Mouse (Mus musculus): ENCODE measurements around the gene Bmp7. TPM values are rescaled to one million over a fixed set of nuclear protein-coding genes. Genes with fewer than 3 reads are reported as not detected.

Bmp7 gene
- total RNA-seq (2021): 1 to 10 TPM in 1 of 2 experiments, under 1 TPM in 1; 0.83 to 1.6 TPM

DNA sequence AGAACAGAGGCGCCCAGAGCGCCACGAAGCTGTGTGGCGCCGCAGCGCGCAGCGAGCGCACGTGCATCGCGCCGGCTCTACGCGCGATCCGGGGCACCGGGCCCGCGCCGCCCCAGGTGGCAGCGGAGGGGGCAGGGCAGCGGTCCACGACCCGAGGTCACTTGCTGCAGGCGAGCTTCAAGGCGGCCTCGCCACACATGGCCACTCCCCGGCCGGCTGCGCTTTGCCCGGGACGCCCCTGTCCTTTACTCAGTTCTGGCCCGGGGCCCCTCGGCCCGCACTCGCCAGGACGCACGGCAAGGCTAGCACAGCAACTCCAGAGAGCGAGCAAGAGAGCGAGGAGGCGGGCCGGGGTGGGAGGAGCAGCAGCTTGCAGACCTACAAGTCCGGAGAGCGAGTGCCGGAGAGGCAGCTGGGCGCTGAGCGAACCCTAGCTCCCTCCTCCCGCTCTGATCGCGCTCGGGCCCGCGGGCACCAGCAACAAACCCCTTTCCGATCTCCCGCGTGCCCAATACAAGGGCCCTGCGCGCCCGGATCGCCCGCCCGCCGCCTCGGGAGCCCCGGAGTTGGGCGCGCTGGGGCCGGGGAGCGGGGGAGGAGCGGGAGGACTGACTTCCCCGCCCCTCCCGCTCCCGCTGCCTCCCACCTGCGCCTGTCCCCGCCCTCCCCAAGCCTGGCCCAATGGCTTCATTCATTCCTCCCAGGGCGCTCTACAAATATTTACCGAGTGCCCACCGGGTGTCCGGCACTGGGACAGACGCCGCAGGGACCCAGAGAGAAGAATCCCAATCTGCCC, at the start of gene Bmp7:
TSS of gene Bmp7 (minus strand) at position 319 of the 796 bp plus-strand sequence.
- no peak for DNase-seq (ENCODE audit: low spot score)
- intact Hi-C loops (cut with DNase I): loop anchor here (5.0 kb wide), 1 partner anchor 88 kb away; no protein-coding TSS in a partner anchor

DNA sequence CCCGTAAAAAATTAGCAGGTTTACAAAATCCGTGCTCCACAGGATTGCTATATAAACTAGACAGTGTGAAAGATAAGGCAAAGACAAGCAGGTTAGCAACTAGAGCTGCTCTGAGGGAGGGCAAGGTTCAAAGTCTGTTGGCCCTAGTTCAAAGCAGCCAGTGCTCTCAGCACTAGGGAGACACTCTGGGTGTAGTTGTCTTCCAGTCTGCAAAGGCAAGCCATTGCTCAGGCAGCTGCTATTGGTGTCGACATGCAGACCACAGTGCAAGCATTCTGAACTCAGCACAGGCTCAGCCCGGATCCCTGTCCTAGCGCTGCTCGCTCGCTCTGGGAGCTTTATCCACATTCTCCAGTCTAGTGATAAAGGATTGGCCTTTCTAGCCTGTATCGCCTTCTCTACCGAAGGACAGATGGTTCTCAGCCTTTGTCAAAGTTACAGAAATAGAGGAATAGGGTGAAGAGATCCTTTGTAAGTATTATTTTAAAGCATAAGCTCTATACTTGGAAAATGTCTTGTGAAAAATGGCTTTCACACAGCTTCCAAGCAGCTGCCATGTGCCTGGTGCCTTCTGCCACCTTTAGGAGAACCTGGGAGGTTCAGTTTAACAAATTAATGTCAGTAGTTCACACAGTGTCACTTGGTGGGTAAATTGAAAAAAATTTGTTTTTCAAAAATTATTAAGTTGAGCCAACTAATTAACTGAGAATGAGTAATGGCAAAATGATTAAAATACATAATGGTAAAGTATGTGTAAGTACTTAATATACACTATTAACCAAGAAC, 42.8 kb upstream of the Bmp7 start:
- DNase-seq (ENCODE audit: low spot score): no peak
- intact Hi-C loops (cut with DNase I): no loop called here

DNA sequence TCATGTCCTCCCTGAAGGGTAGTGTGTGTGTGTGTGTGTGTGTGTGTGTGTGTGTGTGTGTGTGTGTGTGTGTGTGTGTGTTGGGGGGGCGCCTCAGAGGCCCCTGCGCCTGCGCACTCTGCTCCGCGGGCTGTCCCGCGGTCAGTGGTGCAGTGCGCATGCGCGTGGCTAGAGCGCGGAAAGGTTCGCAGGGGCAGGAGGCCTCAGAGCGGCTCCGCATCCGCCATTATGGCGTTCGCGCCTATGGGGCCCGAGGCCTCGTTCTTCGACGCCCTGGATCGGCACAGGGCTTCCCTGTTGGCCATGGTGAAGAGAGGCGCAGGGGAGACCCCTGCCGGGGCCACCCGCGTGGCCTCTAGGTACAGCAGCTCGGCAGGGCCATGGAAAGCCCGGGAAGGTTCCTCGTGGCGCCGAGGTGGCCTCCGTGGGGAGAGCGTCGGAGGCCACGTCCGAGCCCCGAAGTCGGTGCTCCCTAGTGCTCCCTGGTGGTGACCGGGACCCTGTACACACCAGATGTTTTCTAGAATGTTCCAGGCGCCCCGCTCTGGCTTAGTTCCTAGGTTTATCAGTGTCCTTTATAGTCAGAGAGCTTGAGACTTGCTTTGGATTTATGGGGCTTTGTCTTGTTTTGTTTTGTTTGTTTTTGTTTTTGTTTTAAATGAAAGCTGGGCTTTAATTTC, 39.7 kb upstream of the Bmp7 start:
- intact Hi-C loops (cut with DNase I): no loop called here
- DNase-seq (ENCODE audit: low spot score): no peak

DNA sequence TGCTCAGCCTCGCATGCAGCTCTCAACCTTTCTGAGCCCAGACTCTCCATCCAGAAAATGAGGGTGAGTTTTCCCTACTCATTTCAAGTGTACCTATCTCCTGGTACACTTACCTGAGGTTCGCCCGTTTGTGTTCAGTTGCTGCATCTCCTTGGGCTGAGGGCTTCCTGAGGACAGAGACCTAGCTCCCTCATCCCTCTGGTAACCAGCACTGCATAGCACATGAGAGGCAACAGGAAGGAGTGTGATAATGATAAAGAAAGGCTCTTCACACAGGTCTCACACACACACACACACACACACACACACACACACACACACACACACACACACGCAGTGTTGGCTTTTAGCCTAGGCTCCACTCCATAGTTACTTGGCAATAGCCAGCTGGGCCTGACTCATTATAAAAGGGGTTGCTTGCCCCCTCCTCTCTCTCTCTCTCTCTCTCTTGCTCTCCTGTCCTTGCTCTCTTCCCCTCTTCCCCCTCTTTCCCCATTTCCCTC, 38.1 kb upstream of the Bmp7 start:
- no peak for DNase-seq (ENCODE audit: low spot score)
- intact Hi-C loops (cut with DNase I): no loop called here

DNA sequence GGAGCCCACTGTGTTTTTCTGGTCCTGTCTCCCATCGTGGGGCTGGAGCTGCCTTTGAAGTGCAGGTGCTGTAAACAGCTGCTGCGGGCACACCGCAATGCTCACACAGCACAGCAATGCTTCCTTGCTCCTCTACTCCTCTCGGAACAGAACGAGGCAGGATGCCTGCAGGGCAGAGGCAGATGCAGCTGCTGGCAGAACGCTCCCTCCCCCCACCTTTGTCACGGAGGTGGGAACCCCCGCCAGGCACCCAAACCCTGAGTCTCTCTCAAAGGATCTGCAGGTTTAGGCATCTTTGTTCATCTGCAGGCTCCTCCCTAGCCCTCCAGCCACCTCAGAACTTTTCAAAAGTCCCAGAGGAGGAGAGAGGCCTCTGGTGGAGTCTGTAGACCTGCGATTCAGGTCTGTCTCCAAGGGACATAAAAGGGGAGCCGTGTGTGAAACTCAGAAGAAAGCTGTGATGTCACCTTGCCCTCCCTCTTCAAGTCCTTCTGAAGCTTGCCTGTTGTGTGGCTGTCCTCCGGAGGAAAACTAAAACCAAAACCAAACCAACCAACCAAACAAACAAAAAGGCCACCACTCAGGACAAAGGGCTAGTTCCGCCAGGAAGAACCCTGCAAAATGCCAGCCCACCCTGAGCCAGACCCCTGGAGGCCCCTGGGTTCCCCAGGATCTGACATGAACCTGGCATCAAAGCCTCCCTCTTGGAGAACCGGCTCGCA, 37.4 kb upstream of the Bmp7 start, which contains the start of gene Spo11:
TSS of gene Spo11 (plus strand) at position 292 of the 722 bp plus-strand sequence.
- intact Hi-C loops (cut with DNase I): no loop called here
- no peak for DNase-seq (ENCODE audit: low spot score)

DNA sequence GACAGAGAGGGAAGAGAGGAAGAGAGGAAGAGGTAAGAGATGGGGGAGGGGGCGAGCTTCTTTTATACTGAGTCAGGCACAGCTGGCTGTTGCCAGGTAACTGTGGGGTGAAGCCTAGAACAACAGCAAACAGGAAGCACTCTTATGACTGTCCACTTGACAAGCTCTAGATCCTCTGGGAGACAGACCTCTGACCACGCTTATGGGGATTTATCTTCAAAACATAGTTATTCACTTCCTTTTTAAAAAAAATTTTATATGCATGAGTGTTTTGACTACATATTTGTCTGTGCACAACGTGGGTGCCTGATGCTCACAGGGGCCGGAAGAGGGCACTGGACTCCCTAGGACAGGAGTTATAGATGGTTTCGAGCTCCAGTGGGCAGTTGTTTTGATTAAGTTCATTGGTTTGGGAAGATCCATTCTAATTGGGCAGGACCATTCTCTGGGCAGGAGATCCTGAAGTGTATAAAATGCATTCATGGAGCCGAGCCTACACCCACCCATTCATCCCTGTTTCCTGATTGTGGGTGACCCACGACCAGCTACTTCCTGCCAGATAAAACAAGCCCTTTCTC, 36.6 kb upstream of the Bmp7 start:
- intact Hi-C loops (cut with DNase I): no loop called here
- no peak for DNase-seq (ENCODE audit: low spot score)

DNA sequence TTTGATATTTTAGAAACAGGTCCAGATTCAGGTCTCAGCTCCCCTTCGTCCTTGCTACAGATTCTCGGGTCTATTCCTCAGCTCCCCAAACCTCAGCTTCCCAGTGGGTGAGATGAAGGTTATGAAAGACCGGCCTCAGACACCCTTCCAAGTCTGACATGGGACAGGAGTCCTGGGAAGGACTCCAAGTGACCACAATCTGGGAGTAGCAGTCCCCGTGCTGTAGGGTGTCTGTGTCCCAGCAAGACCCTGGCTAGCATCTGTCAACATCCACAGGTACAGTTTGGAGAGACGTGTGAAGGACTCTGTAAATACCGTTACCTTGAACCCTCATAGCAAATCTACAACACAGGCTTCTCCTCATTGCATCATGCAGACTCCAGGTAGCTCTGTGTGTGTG, 35.0 kb upstream of the Bmp7 start:
- DNase-seq (ENCODE audit: low spot score): no peak
- intact Hi-C loops (cut with DNase I): no loop called here

DNA sequence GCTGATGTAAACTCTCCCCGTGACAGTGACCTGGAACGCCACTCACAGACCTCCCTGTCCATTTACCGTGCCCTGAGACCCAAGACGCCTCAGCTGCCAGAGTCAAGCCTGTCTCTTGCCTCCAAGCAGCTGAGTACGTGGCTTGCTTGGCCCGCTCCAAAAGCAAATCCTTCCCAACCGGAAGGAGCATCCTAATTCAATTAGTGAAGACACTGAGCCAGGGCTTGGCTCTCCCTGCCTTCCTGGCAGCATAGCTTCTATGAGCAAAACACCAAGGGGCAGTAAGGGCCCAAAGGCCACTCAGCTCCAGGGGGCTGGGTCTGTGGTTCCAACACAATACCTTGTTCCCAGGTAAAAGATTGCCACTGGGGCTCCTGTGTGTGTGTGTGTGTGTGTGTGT, 34.6 kb upstream of the Bmp7 start:
- DNase-seq (ENCODE audit: low spot score): no peak
- intact Hi-C loops (cut with DNase I): no loop called here

DNA sequence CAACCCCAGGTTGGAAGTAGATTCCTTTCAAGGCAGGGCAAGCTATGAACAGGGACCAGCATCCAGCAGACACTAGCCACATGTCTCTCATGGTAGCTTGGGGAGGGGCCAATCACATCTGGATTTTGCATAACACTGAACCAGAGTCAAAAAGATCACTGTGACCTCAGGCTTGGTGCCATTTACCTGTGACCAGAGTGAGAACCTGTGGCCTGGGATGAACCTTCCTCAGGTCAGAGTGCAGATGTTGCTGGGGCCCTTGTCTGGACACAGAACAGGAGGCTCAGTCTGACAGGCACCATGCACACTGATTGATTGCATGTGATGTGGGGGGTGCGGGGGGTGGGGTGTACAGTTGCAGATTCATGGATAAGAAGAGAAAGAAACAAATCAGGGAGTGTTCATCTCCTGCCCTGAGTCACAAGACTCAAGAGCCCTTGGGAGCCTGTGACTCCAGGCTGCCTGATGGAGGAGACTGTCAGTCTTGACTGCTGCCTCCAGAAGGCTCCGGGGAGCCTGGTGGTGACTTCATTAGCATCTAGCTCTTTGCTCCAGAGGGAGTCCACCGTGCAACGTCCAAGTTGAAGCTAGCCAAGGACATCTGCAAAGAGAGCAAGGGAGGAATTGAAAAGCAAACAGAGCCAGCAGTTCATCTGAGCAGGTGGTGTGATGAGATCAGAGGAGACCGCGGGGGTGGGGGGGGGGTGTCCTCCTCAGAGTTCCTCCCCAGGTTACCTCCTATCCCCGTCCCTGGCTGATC, 33.9 kb upstream of the Bmp7 start:
- intact Hi-C loops (cut with DNase I): no loop called here
- DNase-seq (ENCODE audit: low spot score): no peak

DNA sequence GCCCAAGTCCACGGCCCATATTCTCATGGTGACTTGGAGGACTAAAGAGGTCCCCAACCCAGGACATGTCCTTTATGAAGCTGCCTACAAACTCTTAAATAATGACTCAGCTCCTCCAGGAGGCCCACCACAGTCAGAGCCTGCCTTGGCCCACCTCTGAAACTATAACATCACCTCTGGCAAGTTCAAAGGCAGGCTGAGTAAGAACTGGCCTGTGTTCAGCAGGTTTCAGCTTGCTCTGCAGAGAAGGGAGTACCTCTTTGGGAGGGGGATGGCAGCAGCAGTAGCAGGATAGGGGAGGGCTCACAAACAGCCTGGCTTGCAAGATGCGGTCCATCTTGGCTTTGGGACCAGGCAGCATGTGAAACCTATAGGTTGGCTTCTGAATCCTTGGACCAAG, 31.7 kb upstream of the Bmp7 start:
- intact Hi-C loops (cut with DNase I): no loop called here
- no peak for DNase-seq (ENCODE audit: low spot score)

DNA sequence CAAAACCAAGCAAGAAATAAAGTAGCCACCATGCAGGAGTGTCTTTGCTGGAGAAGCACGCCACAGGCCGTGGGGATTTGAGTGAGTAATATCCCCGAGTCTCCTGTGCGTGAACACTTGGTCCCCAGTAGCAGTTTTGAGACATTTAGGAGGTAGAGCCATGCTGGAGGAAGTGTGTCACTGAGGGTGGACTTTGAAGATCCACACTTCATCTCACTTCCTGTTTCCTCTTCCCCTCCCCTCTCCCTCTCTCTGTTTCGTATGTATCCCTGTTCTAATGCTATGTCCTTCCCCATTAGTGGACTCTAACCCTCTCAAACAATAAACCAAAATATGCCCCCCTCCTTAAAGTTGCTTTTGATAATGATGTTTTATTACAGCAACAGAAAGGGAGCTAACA, 26.4 kb upstream of the Bmp7 start:
- intact Hi-C loops (cut with DNase I): no loop called here
- DNase-seq (ENCODE audit: low spot score): no peak

DNA sequence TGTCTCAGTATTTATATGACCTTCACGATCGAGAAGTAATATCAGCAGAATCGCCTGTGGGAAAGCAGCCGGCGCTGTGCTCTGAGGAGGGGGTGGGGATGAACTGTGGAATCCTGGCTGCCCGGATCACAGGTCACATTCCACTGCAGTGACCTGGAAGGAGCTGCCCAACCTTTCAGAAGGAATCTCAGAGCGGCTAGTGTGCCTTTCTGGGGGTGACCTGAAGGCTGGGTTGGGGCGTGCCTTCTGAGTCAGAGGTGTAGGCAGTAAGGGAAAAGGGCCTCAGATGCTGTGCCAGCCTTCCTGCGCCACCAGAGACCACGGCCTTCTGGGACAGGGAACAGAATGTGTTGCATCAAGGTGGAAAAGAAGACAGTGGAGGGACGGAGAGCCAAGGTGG, 25.1 kb upstream of the Bmp7 start:
- intact Hi-C loops (cut with DNase I): no loop called here
- no peak for DNase-seq (ENCODE audit: low spot score)

DNA sequence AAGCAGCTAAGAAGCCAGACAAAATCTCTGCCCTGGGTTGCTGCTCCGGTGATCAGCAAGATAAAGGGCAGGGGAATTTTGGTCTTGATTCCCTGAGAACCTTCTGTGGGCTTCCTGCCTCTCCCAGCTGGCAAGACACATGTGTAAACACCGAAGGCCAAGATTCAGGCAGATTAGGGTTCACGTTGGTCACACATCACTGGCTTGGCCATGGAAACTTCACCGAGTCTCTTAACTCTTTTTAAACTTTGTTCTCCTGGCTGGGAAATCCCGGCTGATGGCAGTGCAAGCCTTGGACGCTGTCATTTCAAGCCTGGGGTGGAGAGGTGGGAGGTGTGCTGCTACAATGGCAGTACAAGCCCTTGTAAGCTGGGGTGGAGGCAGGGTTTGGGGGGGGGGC, 21.1 kb upstream of the Bmp7 start:
- no peak for DNase-seq (ENCODE audit: low spot score)

DNA sequence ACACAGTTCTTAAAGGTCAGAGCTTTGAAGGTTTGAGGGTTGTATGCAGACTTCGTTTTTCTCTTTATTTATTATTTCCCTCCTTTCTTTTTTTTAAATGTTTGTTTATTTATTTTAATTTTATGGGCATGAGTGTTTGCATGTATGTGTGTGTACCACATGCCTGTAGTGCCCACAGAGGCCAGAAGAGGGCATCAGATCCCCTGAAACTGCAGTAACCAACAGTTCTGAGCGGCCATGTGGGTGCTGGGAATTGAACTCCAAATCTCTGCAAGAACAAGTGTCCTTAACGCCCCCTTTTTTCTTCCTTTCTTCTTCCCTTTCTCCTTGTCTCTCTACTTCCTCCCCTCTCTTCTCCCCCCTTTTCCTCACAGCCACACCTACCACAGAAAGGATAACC, 20.2 kb upstream of the Bmp7 start:
- no peak for DNase-seq (ENCODE audit: low spot score)
- intact Hi-C loops (cut with DNase I): no loop called here

More for the DNA sequence above, 21.1 kb upstream of the Bmp7 start:
- intact Hi-C loops (cut with DNase I): no loop called here

DNA sequence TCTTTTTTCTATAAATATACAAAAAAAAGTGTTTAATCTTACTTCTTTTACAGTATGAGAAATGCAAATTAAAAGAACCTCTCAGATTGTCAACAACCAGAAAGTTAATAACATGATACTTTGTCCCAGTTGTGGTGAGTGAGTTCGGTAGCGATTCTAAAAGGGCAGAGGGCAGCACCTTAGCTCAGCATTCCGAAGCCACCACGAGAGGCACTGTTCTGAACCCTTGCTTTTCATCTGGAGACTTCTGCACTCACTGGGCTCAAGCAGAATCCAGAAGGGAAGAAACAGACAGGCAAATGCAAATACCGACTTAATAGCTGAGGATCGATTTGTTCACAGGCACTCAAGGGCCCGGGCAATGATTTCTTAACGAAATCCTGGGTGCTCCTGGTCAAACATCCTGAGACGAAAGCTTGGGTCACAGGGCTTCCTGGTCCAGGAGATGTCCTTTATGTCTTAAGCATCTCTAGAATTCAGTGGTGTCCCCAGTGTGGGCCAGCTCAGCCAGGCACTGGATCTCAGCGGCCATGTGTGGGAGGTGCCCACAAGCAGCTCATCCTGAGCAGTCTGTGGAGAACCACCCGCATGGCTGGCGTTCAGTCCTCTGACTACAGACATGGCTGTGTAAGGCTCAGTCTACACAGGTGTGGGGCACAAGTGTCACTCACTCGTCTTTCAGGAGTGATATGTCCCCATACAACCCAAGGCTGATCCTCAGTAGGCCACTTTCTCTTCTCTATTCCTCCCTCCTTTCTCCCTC, 19.1 kb upstream of the Bmp7 start:
- intact Hi-C loops (cut with DNase I): no loop called here

DNA sequence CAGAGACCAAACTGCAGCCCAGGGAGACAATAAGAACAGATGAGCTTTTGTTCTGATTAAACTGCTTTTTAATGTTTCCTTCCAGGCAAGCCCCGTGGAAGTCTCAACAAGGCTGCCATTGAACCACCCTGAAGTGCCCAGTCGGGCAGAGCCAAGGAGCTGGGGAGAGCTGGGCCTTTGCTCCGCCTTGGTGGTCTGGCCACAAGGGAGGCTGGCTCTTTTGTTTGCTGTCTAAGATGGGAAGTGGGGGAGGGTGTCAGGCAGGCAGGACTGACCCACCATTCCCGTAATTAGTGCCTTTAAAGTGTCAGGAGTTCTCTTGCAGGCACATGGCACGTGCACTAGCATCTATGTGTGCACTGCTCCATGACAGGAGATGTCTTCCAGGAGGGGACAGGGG, 18.5 kb upstream of the Bmp7 start:
- intact Hi-C loops (cut with DNase I): no loop called here
- DNase-seq (ENCODE audit: low spot score): no peak

More for the DNA sequence above, 19.1 kb upstream of the Bmp7 start:
- DNase-seq (ENCODE audit: low spot score): no peak

DNA sequence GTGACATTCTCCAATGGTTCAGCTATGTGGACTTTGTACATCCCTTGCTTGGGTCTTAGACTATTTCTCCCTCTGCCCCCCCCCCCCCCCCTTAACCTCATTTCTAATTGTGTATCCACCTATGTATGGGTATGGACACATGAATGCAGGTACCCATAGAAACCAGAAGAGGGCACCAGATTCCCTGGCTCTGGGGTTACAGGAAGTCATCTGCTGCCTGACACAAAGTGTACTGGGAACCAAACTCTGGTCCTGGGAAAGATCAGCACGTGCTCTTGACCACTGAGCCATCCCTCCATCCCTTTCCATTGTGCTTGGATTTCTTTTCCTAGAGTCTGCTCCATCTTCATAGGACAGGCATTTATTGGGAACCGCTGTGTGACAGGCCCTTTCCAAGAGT, 11.9 kb upstream of the Bmp7 start:
- intact Hi-C loops (cut with DNase I): no loop called here
- no peak for DNase-seq (ENCODE audit: low spot score)

DNA sequence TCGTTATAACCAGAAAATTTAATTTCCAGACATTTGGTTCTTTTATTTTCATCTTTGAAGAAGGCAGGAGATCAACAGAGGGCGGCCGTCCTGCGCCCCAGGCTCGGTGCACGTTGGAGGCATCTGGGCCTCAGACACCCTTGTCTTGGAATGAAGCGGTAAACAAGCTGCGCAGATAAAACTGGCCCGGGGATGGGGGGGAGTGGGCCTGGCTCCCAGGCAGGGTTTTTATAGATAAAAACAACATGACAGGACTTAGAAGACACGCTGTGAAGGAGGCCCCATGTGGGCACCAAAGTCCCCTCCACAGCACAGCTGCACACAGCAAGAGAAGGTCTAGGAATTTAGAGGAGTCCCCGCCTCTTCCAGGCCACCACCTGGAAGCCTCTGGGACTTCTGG, 10.6 kb upstream of the Bmp7 start:
- intact Hi-C loops (cut with DNase I): no loop called here
- no peak for DNase-seq (ENCODE audit: low spot score)
